Comparison of ENCODE assay signal across 28 mouse cellular contexts in the genomic region with DNA sequence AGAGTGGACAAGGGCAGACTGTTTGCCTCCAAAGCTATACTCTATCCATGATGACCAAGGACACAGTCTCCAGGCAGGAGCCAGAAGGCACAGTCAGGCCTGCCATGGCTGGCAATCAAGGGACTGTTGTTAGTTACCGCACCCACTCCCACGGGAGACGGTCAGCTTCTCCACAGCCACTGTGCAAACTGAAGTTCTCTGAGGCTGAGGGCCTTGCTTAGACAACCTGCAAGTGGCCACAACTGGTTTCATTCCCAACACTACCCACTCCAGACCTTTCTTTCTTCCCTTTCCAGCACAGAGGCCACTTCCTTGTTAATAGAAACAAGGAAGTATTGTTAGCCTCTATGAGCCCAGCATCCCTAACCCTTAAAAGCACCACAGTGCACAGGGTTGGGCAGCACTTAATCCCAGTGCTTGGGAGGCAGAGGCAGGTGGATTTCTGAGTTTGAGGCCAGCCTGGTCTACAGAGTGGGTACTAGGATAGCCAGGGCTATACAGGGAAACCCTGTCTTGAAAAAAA. TPM values are rescaled to one million over a fixed set of nuclear protein-coding genes. Genes with fewer than 3 reads are reported as not detected.
DNase-seq lines count a peak whose midpoint lies in the region; ATAC-seq and TF ChIP-seq lines count a peak whose summit lies in the region.
"Had no signal": no experiment of that assay in that cellular context is flagged by ENCODE, and none has a peak within 500 bp of the region (broad histone marks: within the 10 kb centered on the region; RNA-seq: fewer than 3 reads in every experiment).

No protein-coding gene starts in this region.

- H3K4me3 ChIP-seq in erythroblast, embryonic 14.5 days (replicated peaks): peak overlapping the region; percentile 74
- H3K4me3 ChIP-seq in spleen, adult 2 months (ENCODE audit: extremely low read depth, insufficient read depth, insufficient read length): no peak overlapping the region
- H3K4me3 ChIP-seq in macrophage (ENCODE audit: inconsistent target): no peak overlapping the region
- H3K4me3 ChIP-seq: embryonic facial prominence, embryonic 10.5 days; heart, embryonic 12.5 days; hindbrain, embryonic 12.5 days; left cerebral cortex, adult 2 months; megakaryocyte, embryonic 14.5 days; midbrain, embryonic 13.5 days had no signal

- ATAC-seq in erythroblast, adult 5-6 weeks (replicated peaks; ENCODE audit: low FRiP score, poor library complexity, severe bottlenecking): no peak
- ATAC-seq: forebrain, postnatal 0 days; midbrain, embryonic 13.5 days had no signal

- H3K36me3 ChIP-seq in erythroblast, embryonic 14.5 days (ENCODE audit: control insufficient read depth): peaks cover 100% of the 10 kb centered on the region
- no peaks in the 10 kb centered on the region for H3K36me3 ChIP-seq in spleen, adult 2 months (ENCODE audit: control insufficient read depth, insufficient read depth, low read length)
- H3K36me3 ChIP-seq in macrophage (ENCODE audit: inconsistent target): no peaks in the 10 kb centered on the region
- H3K36me3 ChIP-seq: embryonic facial prominence, embryonic 10.5 days; heart, embryonic 12.5 days; hindbrain, embryonic 12.5 days; midbrain, embryonic 13.5 days had no signal

- peaks cover 90% of the 10 kb centered on the region for H3K4me1 ChIP-seq in erythroblast, embryonic 14.5 days (ENCODE audit: control insufficient read depth)
- peaks cover 12% of the 10 kb centered on the region for H3K4me1 ChIP-seq in spleen, adult 2 months (ENCODE audit: control insufficient read depth, insufficient read depth, insufficient read length)
- H3K4me1 ChIP-seq: hindbrain, embryonic 12.5 days; midbrain, embryonic 13.5 days had no signal

- TF ChIP-seq POLR2A in spleen, adult 2 months (IDR thresholded peaks at IDR 0.05; ENCODE audit: low read depth, low read length): no peak

- no peak for DNase-seq in spleen, adult 2 months (ENCODE audit: low read depth in 1 of 2, low spot score in 2 of 2)
- no peak for DNase-seq in spleen, adult 18-20 months
- no peak for DNase-seq in embryo, embryonic 10 days (ENCODE audit: low spot score)
- no peak for DNase-seq in adrenal gland, adult 2 months
- DNase-seq in gastrocnemius, postnatal 4 days (ENCODE audit: low spot score in 2 of 2): no peak
- DNase-seq: adrenal gland, postnatal 25 days; cerebellum, adult 11 months; cerebellum, adult 9-11 months; forebrain, postnatal 0 days; gastrocnemius, postnatal 36 days; heart, postnatal 10 days; kidney, adult 8-10 months; kidney, postnatal 10 days; left cerebral cortex, postnatal 4 days; lung, postnatal 10 days had no signal

- H3K79me2 ChIP-seq in macrophage (ENCODE audit: inconsistent target): no peaks in the 10 kb centered on the region

- H3K27ac ChIP-seq in spleen, adult 2 months (ENCODE audit: insufficient read depth, low read length): peak overlapping the region; percentile 4; the same call in 1 of the 2 replicates
- peak overlapping the region; percentile 17; the same call in 1 of the 2 replicates for H3K27ac ChIP-seq in macrophage
- H3K27ac ChIP-seq: embryonic facial prominence, embryonic 10.5 days; hindbrain, embryonic 12.5 days; left cerebral cortex, adult 2 months; midbrain, embryonic 13.5 days had no signal

- H3K9me3 ChIP-seq in erythroblast, embryonic 14.5 days (ENCODE audit: control insufficient read depth, low read length): no peaks in the 10 kb centered on the region
- H3K9me3 ChIP-seq: embryonic facial prominence, embryonic 10.5 days; heart, embryonic 12.5 days; hindbrain, embryonic 12.5 days; megakaryocyte, embryonic 14.5 days; midbrain, embryonic 13.5 days had no signal

- no peak for TF ChIP-seq CTCF in spleen, adult 2 months (IDR thresholded peaks at IDR 0.05; ENCODE audit: extremely low read depth, insufficient read depth, insufficient read length, insufficient replicate concordance)

- no peaks in the 10 kb centered on the region; the same call in 1 of the 2 replicates for H3K27me3 ChIP-seq in erythroblast, embryonic 14.5 days (ENCODE audit: control insufficient read depth)
- H3K27me3 ChIP-seq in spleen, adult 2 months (ENCODE audit: control insufficient read depth, insufficient read depth, low read length): no peaks in the 10 kb centered on the region
- H3K27me3 ChIP-seq: hindbrain, embryonic 12.5 days; midbrain, embryonic 13.5 days had no signal

- 92% methylated on average over 3 of the region's 3 CpGs for WGBS in spleen, adult 2 months
- WGBS in macrophage (ENCODE audit: missing documents): 78% methylated on average over 3 of the region's 3 CpGs

RNA-seq across cellular contexts. Expression of a gene that starts 5.8 kb away (rescaled TPM):
- polyA plus RNA-seq in erythroblast, embryonic 14.5 days (2012): 202 and 213 TPM in 2 replicates
- total RNA-seq in erythroblast, adult 5-6 weeks (2015; ENCODE audit: low replicate concordance): 12.7 and 28.6 TPM in 2 replicates
- 10.6 and 16.1 TPM in 2 replicates for total RNA-seq in erythroblast, adult 5-6 weeks (2017; ENCODE audit: low replicate concordance)
- 7.6 and 7.9 TPM in 2 replicates for polyA plus RNA-seq in spleen, adult 2 months (2012; rRNA removed)
- not detected for total RNA-seq in macrophage (2018; cell fraction: chromatin; rRNA removed)
- not detected for total RNA-seq in macrophage (2018; cell fraction: cytosol; rRNA removed)
- not detected for total RNA-seq in macrophage (2018; cell fraction: nucleus; rRNA removed)
- not detected in 3 replicates for polyA plus RNA-seq in macrophage (2018)
- not detected for total RNA-seq in adrenal gland, adult 2 months (2021)
- not detected in 2 replicates for polyA plus RNA-seq in adrenal gland, adult 2 months (2012; rRNA removed)
- not detected for total RNA-seq in gastrocnemius, postnatal 4 days (2021)
- total RNA-seq: adrenal gland, postnatal 25 days; forebrain, postnatal 0 days; gastrocnemius, adult 18-20 months; gastrocnemius, postnatal 36 days; heart, postnatal 10 days; layer of hippocampus, postnatal 10 days; left cerebral cortex, adult 2 months; left cerebral cortex, postnatal 4 days; liver, adult 2 months had no signal
- polyA plus RNA-seq: forebrain, postnatal 0 days; liver, adult 2 months; midbrain, embryonic 13.5 days had no signal

RNA-seq across cellular contexts. Expression of a gene that starts 6.2 kb away (rescaled TPM):
- polyA plus RNA-seq in erythroblast, embryonic 14.5 days (2012): 0.16 TPM in 2 replicates
- 62.3 and 66.5 TPM in 2 replicates for total RNA-seq in erythroblast, adult 5-6 weeks (2015; ENCODE audit: low replicate concordance)
- 31.9 and 39.7 TPM in 2 replicates for total RNA-seq in erythroblast, adult 5-6 weeks (2017; ENCODE audit: low replicate concordance)
- 0.25 TPM in 1 of 2 replicates, not detected in the other for polyA plus RNA-seq in spleen, adult 2 months (2012; rRNA removed)
- total RNA-seq in macrophage (2018; cell fraction: chromatin; rRNA removed): 10 to 100 TPM in 20 of 26 experiments, 1 to 10 TPM in 6; 2.7 to 18.9 (median 12.5) TPM
- total RNA-seq in macrophage (2018; cell fraction: cytosol; rRNA removed): 1 to 10 TPM in 15 of 26 experiments, under 1 TPM in 11; 0.44 to 2.5 (median 1.1) TPM
- 10 to 100 TPM in 5 of 26 experiments, 1 to 10 TPM in 21; 1.1 to 15.8 (median 6.8) TPM for total RNA-seq in macrophage (2018; cell fraction: nucleus; rRNA removed)
- 0.79 to 1.5 TPM (median 1.5 TPM) in 3 replicates for polyA plus RNA-seq in macrophage (2018)
- 1 to 10 TPM in 1 of 2 experiments, under 1 TPM in 1; 0.59 to 1.0 TPM for total RNA-seq in adrenal gland, adult 2 months (2021)
- polyA plus RNA-seq in adrenal gland, adult 2 months (2012; rRNA removed): 0.08 TPM in 1 of 2 replicates, not detected in the other
- 1 to 10 TPM; 3.3 to 3.6 TPM for total RNA-seq in gastrocnemius, postnatal 4 days (2021)
- polyA plus RNA-seq: neural tube, embryonic 11.5 days had no signal

RNA-seq across cellular contexts. Expression of a gene that starts 6.2 kb away (rescaled TPM):
- 7.2 and 10.2 TPM in 2 replicates for polyA plus RNA-seq in erythroblast, embryonic 14.5 days (2012)
- 52.9 and 77.2 TPM in 2 replicates for total RNA-seq in erythroblast, adult 5-6 weeks (2015; ENCODE audit: low replicate concordance)
- 32.5 and 46.5 TPM in 2 replicates for total RNA-seq in erythroblast, adult 5-6 weeks (2017; ENCODE audit: low replicate concordance)
- polyA plus RNA-seq in spleen, adult 2 months (2012; rRNA removed): 188 and 245 TPM in 2 replicates
- 10 to 100 TPM; 31.8 to 86.4 (median 54.3) TPM for total RNA-seq in macrophage (2018; cell fraction: chromatin; rRNA removed)
- 100 to 1,000 TPM; 120 to 182 (median 142) TPM for total RNA-seq in macrophage (2018; cell fraction: cytosol; rRNA removed)
- total RNA-seq in macrophage (2018; cell fraction: nucleus; rRNA removed): 100 to 1,000 TPM in 14 of 26 experiments, 10 to 100 TPM in 12; 59.2 to 135 (median 103) TPM
- polyA plus RNA-seq in macrophage (2018): 138 to 194 TPM (median 167 TPM) in 3 replicates
- total RNA-seq in adrenal gland, adult 2 months (2021): 10 to 100 TPM; 77.3 to 95.7 TPM
- polyA plus RNA-seq in adrenal gland, adult 2 months (2012; rRNA removed): 171 and 220 TPM in 2 replicates
- total RNA-seq in gastrocnemius, postnatal 4 days (2021): 10 to 100 TPM; 87.9 to 88.6 TPM

RNA-seq across cellular contexts. Expression of a gene that starts 21.2 kb away (rescaled TPM):
- polyA plus RNA-seq in erythroblast, embryonic 14.5 days (2012): 61.5 and 62.4 TPM in 2 replicates
- total RNA-seq in erythroblast, adult 5-6 weeks (2015; ENCODE audit: low replicate concordance): 199 and 257 TPM in 2 replicates
- total RNA-seq in erythroblast, adult 5-6 weeks (2017; ENCODE audit: low replicate concordance): 83.1 and 204 TPM in 2 replicates
- 119 and 136 TPM in 2 replicates for polyA plus RNA-seq in spleen, adult 2 months (2012; rRNA removed)
- total RNA-seq in macrophage (2018; cell fraction: chromatin; rRNA removed): 10 to 100 TPM in 24 of 26 experiments, 1 to 10 TPM in 2; 8.5 to 80.6 (median 27.5) TPM
- total RNA-seq in macrophage (2018; cell fraction: cytosol; rRNA removed): 10 to 100 TPM in 14 of 26 experiments, 1 to 10 TPM in 12; 4.6 to 23.6 (median 10.7) TPM
- 10 to 100 TPM in 20 of 26 experiments, 1 to 10 TPM in 6; 8.2 to 54.5 (median 17.3) TPM for total RNA-seq in macrophage (2018; cell fraction: nucleus; rRNA removed)
- 11.1 to 22.1 TPM (median 17.9 TPM) in 3 replicates for polyA plus RNA-seq in macrophage (2018)
- 10 to 100 TPM; 22.3 to 28.5 TPM for total RNA-seq in adrenal gland, adult 2 months (2021)
- polyA plus RNA-seq in adrenal gland, adult 2 months (2012; rRNA removed): 45.1 and 47.7 TPM in 2 replicates
- total RNA-seq in gastrocnemius, postnatal 4 days (2021): 10 to 100 TPM; 17.9 to 25.2 TPM

RNA-seq across cellular contexts. Expression of a gene that starts 21.4 kb away (rescaled TPM):
- polyA plus RNA-seq in erythroblast, embryonic 14.5 days (2012): 39.5 and 54.7 TPM in 2 replicates
- total RNA-seq in erythroblast, adult 5-6 weeks (2015; ENCODE audit: low replicate concordance): 19.8 and 30.7 TPM in 2 replicates
- total RNA-seq in erythroblast, adult 5-6 weeks (2017; ENCODE audit: low replicate concordance): 30.9 and 33.7 TPM in 2 replicates
- 90.1 and 127 TPM in 2 replicates for polyA plus RNA-seq in spleen, adult 2 months (2012; rRNA removed)
- 10 to 100 TPM in 3 of 26 experiments, 1 to 10 TPM in 21, under 1 TPM in 2; 0.33 to 13.2 (median 2.9) TPM for total RNA-seq in macrophage (2018; cell fraction: chromatin; rRNA removed)
- total RNA-seq in macrophage (2018; cell fraction: cytosol; rRNA removed): 1 to 10 TPM in 21 of 26 experiments, under 1 TPM in 5; 0.47 to 7.0 (median 2.4) TPM
- 10 to 100 TPM in 3 of 26 experiments, 1 to 10 TPM in 20, under 1 TPM in 3; 0.82 to 13.0 (median 3.1) TPM for total RNA-seq in macrophage (2018; cell fraction: nucleus; rRNA removed)
- polyA plus RNA-seq in macrophage (2018): 3.2 to 4.9 TPM (median 4.8 TPM) in 3 replicates
- 1 to 10 TPM; 2.3 to 3.1 TPM for total RNA-seq in adrenal gland, adult 2 months (2021)
- 12.3 and 13.8 TPM in 2 replicates for polyA plus RNA-seq in adrenal gland, adult 2 months (2012; rRNA removed)
- 1 to 10 TPM; 1.8 to 2.0 TPM for total RNA-seq in gastrocnemius, postnatal 4 days (2021)

Comparison
In these comparisons a context has a peak if more than half of its experiments do, and no peak if none do; other contexts are left out.
1. RNA of a gene that starts 5.8 kb away (polyA plus RNA-seq): 202 to 213 TPM in erythroblast, embryonic 14.5 days; 7.6 to 7.9 TPM in spleen, adult 2 months, not detected in adrenal gland, adult 2 months and not detected in macrophage; every median in the first group is over 10 times any median in the second.
2. RNA of a gene that starts 6.2 kb away (polyA plus RNA-seq): 171 to 220 TPM in adrenal gland, adult 2 months, 188 to 245 TPM in spleen, adult 2 months and 138 to 194 TPM in macrophage; 7.2 to 10.2 TPM in erythroblast, embryonic 14.5 days; every median in the first group is over 10 times any median in the second.